Mouse (Mus musculus) layer of hippocampus, postnatal 10 days (tissue): Measurements from ENCODE around the gene Olfr690. TPM values are rescaled to one million over a fixed set of nuclear protein-coding genes. Genes with fewer than 3 reads are reported as not detected.
"Not testable (repeated sequence)": the region's sequence is repeated elsewhere in the genome, so short reads cannot be mapped to it uniquely, and the experiment has no call there.

Experiments
- DNase-seq, 2 experiments: peaks; one replicate each; pipeline ENCODE4 v3.0.0; 2021; ENCODE audit warnings: low spot score in 2 of 2
- long read RNA-seq: library from polyadenylated mRNA; stranded (forward); transcript quantifications from one replicate; pipeline ENCODE4 v2.0.0, GENCODE M21; 2023
- total RNA-seq, 2 experiments: library from RNA; stranded (reverse); gene quantifications; 2 replicates each; pipeline ENCODE4 v1.2.3; 2021

Olfr690 gene
- total RNA-seq: under 1 TPM; 0.80 to 0.85 TPM
- long read RNA-seq: 0 reads

GRCm38 (mm10) chr7:105334004-105334403 lies at the start of gene Olfr690:
Gene Olfr690 (minus strand): TSS chr7:105334104.
- no peak for DNase-seq

- no peak for DNase-seq
Observed at GRCm38 (mm10) chr7:105380329-105380728, 46.4 kb upstream of the Olfr690 start.

DNA sequence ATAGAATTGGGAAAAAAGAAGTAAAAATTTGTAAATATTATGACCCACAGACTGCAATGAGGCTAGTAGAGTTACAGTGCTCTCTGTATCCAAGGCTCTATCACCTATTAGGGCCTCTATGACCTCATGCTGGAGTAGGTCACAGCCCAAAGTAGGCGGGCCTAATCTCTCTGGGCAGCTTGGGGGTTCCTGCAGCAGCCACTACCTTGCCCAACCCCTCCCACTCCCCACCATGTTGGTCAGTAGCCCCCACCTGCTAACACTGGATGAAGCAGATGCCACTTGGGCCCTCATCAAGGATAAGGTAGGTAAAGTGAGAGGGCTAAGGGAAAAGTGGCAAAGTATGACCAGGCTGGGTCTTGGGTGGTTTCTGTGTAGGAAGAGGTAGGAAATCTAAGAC lies 41.0 kb upstream of the Olfr690 start, which contains the start of gene Gm5901:
Gene Gm5901 (plus strand): TSS at position 173 of the 400 bp plus-strand sequence.
- DNase-seq: no peak

GRCm38 (mm10) chr7:105373976-105374375 lies 40.1 kb upstream of the Olfr690 start:
- no peak for DNase-seq

DNA sequence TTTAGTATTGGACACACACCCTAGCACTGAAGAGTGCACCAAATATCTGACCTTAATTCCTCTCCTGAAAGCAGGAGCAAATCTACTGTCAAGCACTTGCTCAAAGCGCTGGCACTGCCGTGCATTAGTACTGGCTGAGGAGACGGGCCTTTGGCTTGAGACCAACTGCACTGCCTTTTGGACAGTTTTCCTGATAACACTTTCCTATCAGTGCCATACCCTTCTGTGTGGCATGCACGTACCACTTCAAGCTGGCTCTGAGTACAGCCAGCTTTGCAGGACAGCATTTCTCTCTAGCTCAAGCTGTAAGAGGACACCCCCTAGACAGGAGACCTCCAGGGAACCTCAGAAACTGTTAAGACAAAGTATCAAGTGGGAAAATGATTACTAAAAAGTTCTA lies 39.6 kb upstream of the Olfr690 start:
- DNase-seq: no peak

- DNase-seq: no peak
Observed at GRCm38 (mm10) chr7:105372912-105373311, 39.0 kb upstream of the Olfr690 start.

DNA sequence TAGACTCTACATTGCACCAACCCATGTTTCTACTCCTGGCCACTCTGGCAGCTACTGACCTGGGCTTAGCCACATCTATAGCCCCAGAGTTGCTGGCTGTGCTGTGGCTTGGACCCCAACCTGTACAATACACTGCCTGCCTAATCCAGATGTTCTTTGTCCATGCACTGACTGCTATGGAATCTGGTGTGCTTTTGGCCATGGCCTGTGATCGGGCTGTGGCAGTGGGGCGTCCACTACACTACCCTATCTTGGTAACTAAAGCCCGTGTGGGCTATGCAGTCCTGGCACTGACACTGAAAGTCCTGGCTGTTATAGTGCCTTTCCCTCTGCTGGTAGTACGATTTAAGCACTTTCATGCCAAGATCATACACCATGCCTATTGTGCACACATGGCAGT lies 34.6 kb upstream of the Olfr690 start:
- DNase-seq: no peak

GRCm38 (mm10) chr7:105367930-105368329 lies 34.0 kb upstream of the Olfr690 start, which contains the start of gene Olfr692:
Gene Olfr692 (plus strand): TSS chr7:105368230.
- DNase-seq: no peak

DNA sequence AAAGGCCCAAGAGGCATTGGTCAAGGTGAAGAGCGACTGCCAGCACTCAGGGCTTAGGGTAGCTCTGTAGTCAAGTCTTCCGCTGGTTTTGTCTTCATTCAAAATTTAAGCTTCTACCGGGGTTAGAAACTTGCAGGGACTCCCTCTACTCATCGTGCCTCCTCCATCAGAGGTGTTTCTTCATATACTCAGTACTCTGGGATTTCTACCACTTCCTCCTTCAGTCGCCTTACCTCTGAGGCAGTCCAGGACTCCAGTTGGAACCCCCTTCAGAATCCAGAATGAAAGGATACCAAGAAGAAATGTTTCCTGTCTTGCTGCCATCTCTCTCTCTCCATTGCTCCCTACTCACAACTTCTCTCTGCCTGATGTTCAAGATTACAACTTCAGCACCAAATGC lies 33.4 kb upstream of the Olfr690 start:
- DNase-seq: no peak

DNA sequence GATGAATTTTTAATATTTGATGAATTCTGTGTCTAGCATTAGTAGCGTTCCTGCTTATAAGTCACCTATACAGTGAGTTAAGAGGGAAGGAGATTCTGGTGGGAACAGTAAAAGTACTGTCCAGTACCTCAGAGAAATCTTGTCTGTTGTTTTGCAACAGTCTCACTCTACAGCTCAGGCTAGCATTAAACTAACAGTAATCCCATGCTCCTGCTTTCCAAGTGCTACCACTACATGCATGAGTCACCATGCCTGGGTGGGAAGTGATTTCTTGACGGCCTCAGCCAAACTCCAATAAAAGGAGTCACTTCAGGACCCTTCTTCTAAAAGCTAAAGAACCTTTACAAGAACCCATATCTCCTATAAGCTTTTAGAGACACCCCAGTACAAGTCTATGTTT lies 27.8 kb upstream of the Olfr690 start:
- no peak for DNase-seq

DNA sequence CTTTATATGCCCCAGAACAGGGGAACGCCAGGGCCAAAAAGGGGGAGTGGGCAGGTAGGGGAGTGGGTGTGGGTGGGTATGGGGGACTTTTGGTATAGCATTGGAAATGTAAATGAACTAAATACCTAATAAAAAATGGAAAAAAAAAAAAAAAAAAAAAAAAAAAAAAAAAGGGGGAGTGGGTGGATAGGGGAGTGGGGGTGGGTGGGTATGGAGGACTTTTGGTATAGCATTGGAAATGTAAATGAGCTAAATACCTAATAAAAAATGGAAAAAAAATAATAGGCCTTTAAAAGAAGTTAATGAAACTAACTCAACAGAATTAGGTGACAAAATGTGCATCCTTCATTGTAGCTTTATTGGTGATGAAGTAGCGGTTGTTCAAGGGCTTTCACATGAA lies 22.6 kb upstream of the Olfr690 start:
- not testable (repeated sequence) for DNase-seq

GRCm38 (mm10) chr7:105356064-105356463 lies 22.2 kb upstream of the Olfr690 start:
- not testable (repeated sequence) for DNase-seq

GRCm38 (mm10) chr7:105342752-105343151 lies 8.8 kb upstream of the Olfr690 start:
- no peak for DNase-seq

DNA sequence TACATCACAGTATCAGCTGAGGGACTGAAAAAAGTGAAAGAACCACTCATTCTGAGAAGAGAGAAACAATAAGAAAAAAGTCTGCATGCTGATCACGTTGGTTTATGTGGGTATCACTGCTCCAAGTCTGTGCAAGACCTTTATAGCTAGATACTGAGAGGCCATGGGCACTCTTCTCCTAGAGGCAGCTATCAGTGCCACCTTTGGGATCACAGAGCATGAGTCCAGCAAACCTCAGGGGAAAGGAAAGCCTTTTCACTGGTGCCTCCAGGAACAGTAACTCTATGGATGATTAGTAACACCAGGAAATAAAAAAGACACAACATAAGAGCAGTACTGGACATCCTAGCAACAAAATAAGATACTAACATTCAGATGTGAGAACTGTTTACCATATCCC lies 8.3 kb upstream of the Olfr690 start, which contains the start of gene Olfr691:
Gene Olfr691 (minus strand): TSS at position 101 of the 400 bp plus-strand sequence.
- no peak for DNase-seq

DNA sequence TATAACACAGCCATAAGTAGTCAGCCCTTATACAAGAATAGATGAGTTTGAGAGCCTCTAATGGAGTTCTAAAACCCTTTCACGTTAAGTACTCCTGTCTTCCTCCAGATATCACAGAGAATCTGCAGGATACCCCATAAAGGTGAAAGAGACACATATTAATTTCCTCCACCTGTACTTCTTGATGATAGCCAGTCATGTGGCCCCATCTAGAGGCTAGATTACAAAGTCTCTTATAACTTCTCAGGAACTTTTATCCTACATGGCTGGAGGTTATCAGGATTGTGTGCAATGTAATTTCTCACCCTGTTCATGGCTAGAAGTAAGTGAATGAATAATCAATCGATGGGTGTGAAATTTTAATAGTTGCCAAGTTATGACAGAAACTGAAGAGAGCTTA lies 8.6 kb downstream of the Olfr690 start:
- DNase-seq: no peak

- DNase-seq: no peak
Observed at GRCm38 (mm10) chr7:105310865-105311264, 23.0 kb downstream of the Olfr690 start, which contains the start of gene Olfr689. Gene Olfr689 (plus strand): TSS chr7:105311165.

DNA sequence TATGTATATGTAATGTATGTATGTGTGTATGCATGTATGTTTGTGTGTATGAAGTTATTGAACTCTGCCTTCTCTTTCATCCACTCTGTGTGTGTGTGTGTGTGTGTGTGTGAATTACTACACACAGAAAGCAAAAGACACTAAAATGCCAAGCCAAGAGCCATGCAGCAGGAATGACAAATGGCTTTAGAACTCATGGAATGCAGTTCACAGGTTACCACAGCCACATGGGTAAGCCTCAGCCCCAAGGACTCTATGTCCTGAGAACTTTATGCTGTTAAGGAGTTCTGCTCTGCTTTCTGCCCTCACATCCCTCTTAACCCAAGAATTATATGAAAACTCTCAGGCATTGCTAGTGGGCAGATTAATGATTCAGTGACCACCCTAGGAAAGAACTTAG lies 43.9 kb downstream of the Olfr690 start:
- DNase-seq: no peak

DNA sequence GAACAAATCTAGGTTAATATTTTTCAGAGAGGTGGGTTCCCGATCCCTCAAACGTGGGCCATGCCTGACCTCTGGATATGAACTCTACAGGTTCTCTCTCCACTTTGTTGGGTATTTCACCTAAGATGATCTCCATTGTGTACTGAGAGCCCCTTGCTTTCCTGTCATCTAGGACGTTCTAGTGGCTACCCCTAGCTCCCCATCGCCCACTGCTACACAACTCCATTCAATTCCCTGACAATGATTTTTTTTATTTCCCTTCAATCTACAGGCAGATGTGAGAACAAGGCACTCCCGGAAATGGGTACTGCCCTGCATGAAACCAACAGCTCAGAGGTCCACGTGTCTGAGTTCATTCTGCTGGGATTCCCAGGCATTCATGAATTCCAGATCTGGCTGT lies 46.1 kb downstream of the Olfr690 start, which contains the start of gene Olfr688:
Gene Olfr688 (plus strand): TSS at position 301 of the 400 bp plus-strand sequence.
- no peak for DNase-seq

Other genes starting within 250 kb of the Olfr690 start
- not detected for gene Olfr680-ps1, start 241.3 kb downstream of the Olfr690 start, total RNA-seq
- gene Olfr681, start 217.3 kb downstream of the Olfr690 start, total RNA-seq: not detected
- gene Olfr683, start 187.1 kb downstream of the Olfr690 start, total RNA-seq: not detected
- gene Olfr684, start 170.5 kb downstream of the Olfr690 start, total RNA-seq: not detected
- gene Olfr685, start 148.1 kb downstream of the Olfr690 start, total RNA-seq: not detected
- not detected for gene Olfr686, start 126.6 kb downstream of the Olfr690 start, total RNA-seq
- not detected for gene Olfr688, start 46.0 kb downstream of the Olfr690 start, total RNA-seq
- gene Olfr689, start 22.9 kb downstream of the Olfr690 start, total RNA-seq: not detected
- gene Olfr691, start 8.2 kb upstream of the Olfr690 start, total RNA-seq: under 1 TPM; 0.22 to 0.75 TPM
- not detected for gene Olfr692, start 34.1 kb upstream of the Olfr690 start, total RNA-seq
- not detected for gene Gm5901, start 40.9 kb upstream of the Olfr690 start, total RNA-seq
- 10 to 100 TPM; 57.9 to 61.3 TPM for gene Fam160a2, start 66.0 kb upstream of the Olfr690 start, total RNA-seq
- under 1 TPM; 0.33 to 0.69 TPM for gene Cnga4, start 70.5 kb upstream of the Olfr690 start, total RNA-seq
- 10 to 100 TPM; 13.2 to 14.5 TPM for gene Cckbr, start 91.6 kb upstream of the Olfr690 start, total RNA-seq
- 10 to 100 TPM; 13.7 to 13.8 TPM for gene Cavin3, start 148.2 kb upstream of the Olfr690 start, total RNA-seq
- 10 to 100 TPM; 87.0 to 89.8 TPM for gene Smpd1, start 220.3 kb upstream of the Olfr690 start, total RNA-seq
- gene Apbb1, start 247.5 kb upstream of the Olfr690 start, total RNA-seq: 100 to 1,000 TPM; 350 to 357 TPM